Mouse (Mus musculus) MEL (cell line): ENCODE results near the gene Dynlt3. TPM values are rescaled to one million over a fixed set of nuclear protein-coding genes. Genes with fewer than 3 reads are reported as not detected.

Source experiments
- DNase-seq: peaks from one replicate; pipeline ENCODE4 v3.0.0; 2011; ENCODE audit warnings: low read depth, low spot score
- H3K27ac ChIP-seq: 2 replicates; pipeline ENCODE4 v1.5.1; 2012; ENCODE audit warnings: low read depth, mild to moderate bottlenecking, control low read depth, low read length, moderate library complexity; ENCODE audit not compliant: control insufficient read depth
- H3K27me3 ChIP-seq, 2 experiments: fragments of 150-350 bp in 1 of 2; sonication (generic) in 1 of 2; 2 replicates each; pipeline ENCODE4 v1.6.1; 2012; ENCODE audit warnings: low read length in 2 of 2, mild to moderate bottlenecking in 2 of 2, improper control_type of control experiment in 1 of 2, moderate library complexity in 1 of 2; ENCODE audit not compliant: insufficient read depth in 2 of 2, control insufficient read depth in 1 of 2
- H3K36me3 ChIP-seq, 2 experiments: 2 replicates each; pipeline ENCODE4 v1.6.1; 2012 to 2014; ENCODE audit warnings: low read length in 2 of 2, improper control_type of control experiment in 1 of 2, inconsistent platforms in 1 of 2, mild to moderate bottlenecking in 1 of 2; ENCODE audit not compliant: insufficient read depth in 2 of 2, control insufficient read depth in 1 of 2
- H3K4me1 ChIP-seq, 2 experiments: fragments of 150-350 bp in 1 of 2; sonication (generic) in 1 of 2; 2 replicates each; pipeline ENCODE4 v1.6.1; 2012; ENCODE audit warnings: low read length in 2 of 2, improper control_type of control experiment in 1 of 2, mild to moderate bottlenecking in 1 of 2; ENCODE audit not compliant: insufficient read depth in 2 of 2, control insufficient read depth in 1 of 2
- H3K4me3 ChIP-seq, 2 experiments: fragments of 150-350 bp in 1 of 2; sonication (generic) in 1 of 2; 2 replicates each; pipeline ENCODE4 v1.5.1; 2012; ENCODE audit warnings: low read depth in 2 of 2, low read length in 2 of 2, mild to moderate bottlenecking in 2 of 2, moderate library complexity in 2 of 2, control low read depth in 1 of 2, improper control_type of control experiment in 1 of 2; ENCODE audit not compliant: control insufficient read depth in 1 of 2, insufficient read depth in 1 of 2
- H3K79me2 ChIP-seq: 2 replicates; pipeline ENCODE4 v1.6.1; 2012; ENCODE audit warnings: mild to moderate bottlenecking, low read length, moderate library complexity; ENCODE audit not compliant: control insufficient read depth, poor library complexity, insufficient read depth
- H3K9ac ChIP-seq: 2 replicates; pipeline ENCODE4 v1.6.1; 2012; ENCODE audit warnings: low read depth, mild to moderate bottlenecking, control low read depth, low read length, moderate library complexity; ENCODE audit not compliant: control insufficient read depth, poor library complexity, severe bottlenecking
- H3K9me3 ChIP-seq: fragments of 150-350 bp; sonication (generic); replicated peaks from 2 replicates; pipeline ENCODE4 v1.6.1; 2012; ENCODE audit warnings: mild to moderate bottlenecking, low read length, improper control_type of control experiment, moderate library complexity; ENCODE audit not compliant: insufficient read depth
- CHD1 ChIP-seq: IDR thresholded peaks from 2 replicates; pipeline ENCODE4 v1.6.1; 2012; ENCODE audit warnings: low read depth, mild to moderate bottlenecking, inconsistent platforms, low read length, improper control_type of control experiment
- CTCF ChIP-seq, 3 experiments: IDR thresholded peaks in 2 of 3; conservative IDR thresholded peaks in 1 of 3; 2 replicates each; pipeline ENCODE4 v1.5.1; 2011 to 2012; ENCODE audit warnings: low read length in 3 of 3, low read depth in 2 of 3, mild to moderate bottlenecking in 2 of 3, improper control_type of control experiment in 1 of 3, inconsistent platforms in 1 of 3, mixed read lengths in 1 of 3, moderate library complexity in 1 of 3; ENCODE audit not compliant: control insufficient read depth in 1 of 3, insufficient read depth in 1 of 3, poor library complexity in 1 of 3, severe bottlenecking in 1 of 3
- E2F4 ChIP-seq: IDR thresholded peaks from 2 replicates; pipeline ENCODE4 v1.6.1; 2011; ENCODE audit warnings: low read depth, low read length, improper control_type of control experiment, borderline replicate concordance
- ELF1 ChIP-seq: IDR thresholded peaks from 2 replicates; pipeline ENCODE4 v1.6.1; 2014; ENCODE audit warnings: low read depth, mild to moderate bottlenecking, inconsistent platforms, low read length, improper control_type of control experiment, moderate library complexity
- EP300 ChIP-seq, 2 experiments: IDR thresholded peaks; 2 replicates each; pipeline ENCODE4 v1.6.1; 2011; ENCODE audit warnings: improper control_type of control experiment in 2 of 2, low read length in 2 of 2, low read depth in 1 of 2, mild to moderate bottlenecking in 1 of 2
- ETS1 ChIP-seq: IDR thresholded peaks from 2 replicates; pipeline ENCODE4 v1.6.1; 2012; ENCODE audit warnings: low read depth, mild to moderate bottlenecking, inconsistent platforms, low read length, improper control_type of control experiment, moderate library complexity
- GATA1 ChIP-seq: IDR thresholded peaks from 2 replicates; pipeline ENCODE4 v1.6.1; 2011; ENCODE audit warnings: low read depth, low read length, improper control_type of control experiment
- JUND ChIP-seq: IDR thresholded peaks from 2 replicates; pipeline ENCODE4 v1.6.1; 2011; ENCODE audit warnings: low read depth, mild to moderate bottlenecking, improper control_type of control experiment, low read length
- MAX ChIP-seq: IDR thresholded peaks from 2 replicates; pipeline ENCODE4 v1.6.1; 2011; ENCODE audit warnings: low read length, improper control_type of control experiment
- MEF2A ChIP-seq: IDR thresholded peaks from 2 replicates; pipeline ENCODE4 v1.6.1; 2014; ENCODE audit warnings: low read depth, mild to moderate bottlenecking, inconsistent platforms, low read length, improper control_type of control experiment; ENCODE audit not compliant: poor library complexity, insufficient replicate concordance, severe bottlenecking; ENCODE audit errors: extremely low read depth
- MYB ChIP-seq: IDR thresholded peaks from 2 replicates; pipeline ENCODE4 v1.6.1; 2011; ENCODE audit warnings: mild to moderate bottlenecking, low read depth, low read length, improper control_type of control experiment
- MYC ChIP-seq: IDR thresholded peaks from 2 replicates; pipeline ENCODE4 v1.6.1; 2011; ENCODE audit warnings: low read depth, mild to moderate bottlenecking, low read length, improper control_type of control experiment, moderate library complexity
- NRF1 ChIP-seq: IDR thresholded peaks from 2 replicates; pipeline ENCODE4 v1.6.1; 2014; ENCODE audit warnings: low read depth, mild to moderate bottlenecking, inconsistent platforms, low read length, improper control_type of control experiment, moderate library complexity; ENCODE audit not compliant: poor library complexity, insufficient read depth, severe bottlenecking
- POLR2AphosphoS5 ChIP-seq: IDR thresholded peaks from 2 replicates; pipeline ENCODE4 v1.6.1; 2012; ENCODE audit warnings: low read depth, borderline replicate concordance, mild to moderate bottlenecking, inconsistent platforms, low read length, moderate library complexity, mixed read lengths
- RAD21 ChIP-seq: IDR thresholded peaks from 2 replicates; pipeline ENCODE4 v1.6.1; 2011; ENCODE audit warnings: mild to moderate bottlenecking, low read depth, low read length, improper control_type of control experiment
- SIN3A ChIP-seq: IDR thresholded peaks from 2 replicates; pipeline ENCODE4 v1.6.1; 2012; ENCODE audit warnings: low read length, improper control_type of control experiment, inconsistent platforms
- SMC3 ChIP-seq: IDR thresholded peaks from 2 replicates; pipeline ENCODE4 v1.6.1; 2011; ENCODE audit warnings: low read depth, low read length, improper control_type of control experiment
- TAL1 ChIP-seq: IDR thresholded peaks from 2 replicates; pipeline ENCODE4 v1.6.1; 2012; ENCODE audit warnings: mild to moderate bottlenecking, inconsistent platforms, low read length, moderate library complexity, mixed read lengths
- TBP ChIP-seq: IDR thresholded peaks from 2 replicates; pipeline ENCODE4 v1.8.0; 2011; ENCODE audit warnings: low read depth, low read length, improper control_type of control experiment
- UBTF ChIP-seq: IDR thresholded peaks from 2 replicates; pipeline ENCODE4 v1.6.1; 2012; ENCODE audit warnings: low read depth, mild to moderate bottlenecking, inconsistent platforms, low read length, improper control_type of control experiment, moderate library complexity, borderline replicate concordance; ENCODE audit not compliant: insufficient read depth
- USF1 ChIP-seq: IDR thresholded peaks from 2 replicates; pipeline ENCODE4 v1.6.1; 2014; ENCODE audit warnings: low read depth, mild to moderate bottlenecking, inconsistent platforms, low read length, improper control_type of control experiment, moderate library complexity
- polyA plus RNA-seq, 2 experiments: library from polyadenylated mRNA; stranded (reverse) in 1 of 2; unstranded in 1 of 2; fragments of >175 nt in 1 of 2; fragments of >200 nt in 1 of 2; gene quantifications; 2 replicates each; pipeline versions ENCODE4 v1.2.1 to v1.2.4; 2012; ENCODE audit warnings: low replicate concordance in 2 of 2, low read depth in 1 of 2; ENCODE audit not compliant: insufficient read length in 2 of 2, insufficient read depth in 1 of 2, missing spikeins in 1 of 2
- total RNA-seq: library from RNA; depleted of rRNA; stranded (reverse); fragments of 300-350 nt; gene quantifications from 2 replicates; pipeline ENCODE4 v1.2.3, GENCODE M21; 2012

Dynlt3 gene
- total and polyA plus RNA-seq, 3 experiments = 32.2 to 89.5 (median 47.0) TPM

DNA sequence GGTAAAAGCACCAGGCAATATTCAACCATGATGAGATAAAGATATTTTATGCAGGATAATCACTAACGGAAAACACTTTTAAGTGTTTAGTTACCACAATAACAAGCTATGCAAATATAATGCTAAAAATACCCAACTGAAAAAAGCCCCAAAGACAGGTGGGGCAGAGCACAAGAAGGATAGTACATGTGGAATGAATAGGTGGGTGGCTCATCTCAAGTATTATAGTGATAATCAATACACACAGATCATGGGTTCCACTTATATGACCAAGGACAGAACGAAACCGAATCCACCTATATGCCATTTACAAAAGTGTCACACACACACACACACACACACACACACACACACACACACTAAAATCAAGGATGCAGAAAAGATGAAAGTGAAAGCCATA is 8.6 kb upstream of the Dynlt3 start:
- no peaks in the 10 kb centered on the region for H3K36me3 ChIP-seq
- no peaks in the 10 kb centered on the region for H3K4me1 ChIP-seq
- H3K27me3 ChIP-seq = no peaks in the 10 kb centered on the region
- H3K9me3 ChIP-seq = no peaks in the 10 kb centered on the region
- no peak overlapping the region for H3K27ac ChIP-seq
- TF ChIP-seq SIN3A (no peak), RAD21 (no peak), GATA1 (no peak), CTCF (IDR thresholded peaks at IDR 0.05 in 2 of 3, conservative IDR thresholded peaks at IDR 0.05 in 1 of 3; ENCODE audit: control insufficient read depth in 1 of 3, insufficient read depth in 1 of 3, low read depth in 2 of 3, low read length in 3 of 3, poor library complexity in 1 of 3, severe bottlenecking in 1 of 3) (no peak), SMC3 (no peak), EP300 (IDR thresholded peaks at IDR 0.05; ENCODE audit: low read depth in 1 of 2, low read length in 2 of 2) (no peak), MYC (no peak), ELF1 (no peak), ETS1 (no peak), MEF2A (no peak), JUND (no peak), USF1 (no peak), E2F4 (no peak), CHD1 (no peak), POLR2AphosphoS5 (no peak), MAX (no peak), TAL1 (no peak), UBTF (no peak)
- DNase-seq = no peak
- no peak overlapping the region for H3K9ac ChIP-seq
- no peaks in the 10 kb centered on the region for H3K79me2 ChIP-seq
- H3K4me3 ChIP-seq = no peak overlapping the region

DNA sequence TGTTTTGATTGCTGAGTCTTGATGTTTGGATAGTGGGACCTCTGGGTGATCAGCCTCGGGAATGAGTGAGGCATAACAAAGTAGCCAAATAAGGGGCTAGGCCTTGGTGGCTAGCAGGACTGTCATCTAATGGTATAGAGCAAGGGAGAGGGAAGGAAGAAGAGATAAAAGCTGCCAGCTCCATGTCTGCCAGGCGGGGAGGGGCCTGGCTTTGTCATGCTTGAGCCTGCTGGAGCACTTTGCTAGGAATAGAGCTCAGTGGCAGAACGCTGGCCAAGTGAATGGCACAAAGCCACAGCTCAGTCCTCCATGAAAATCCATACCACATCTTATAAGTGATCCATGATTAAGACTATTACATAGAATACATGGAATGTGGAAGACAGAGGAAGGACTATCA is 10.0 kb downstream of the Dynlt3 start:
- Histone ChIP-seq H3K9me3 (no peaks in the 10 kb centered on the region), H3K36me3 (no peaks in the 10 kb centered on the region; a peak in 2 of 4 replicates), H3K4me1 (no peaks in the 10 kb centered on the region), H3K79me2 (no peaks in the 10 kb centered on the region), H3K27me3 (no peaks in the 10 kb centered on the region), H3K9ac (no peak overlapping the region), H3K4me3 (no peak overlapping the region), H3K27ac (no peak overlapping the region)
- TF ChIP-seq JUND (no peak), UBTF (no peak), CHD1 (no peak), NRF1 (no peak), MYB (no peak), TBP (no peak)
- no peak for DNase-seq
